Mouse (Mus musculus): ENCODE data around the gene Gm5737.

DNA sequence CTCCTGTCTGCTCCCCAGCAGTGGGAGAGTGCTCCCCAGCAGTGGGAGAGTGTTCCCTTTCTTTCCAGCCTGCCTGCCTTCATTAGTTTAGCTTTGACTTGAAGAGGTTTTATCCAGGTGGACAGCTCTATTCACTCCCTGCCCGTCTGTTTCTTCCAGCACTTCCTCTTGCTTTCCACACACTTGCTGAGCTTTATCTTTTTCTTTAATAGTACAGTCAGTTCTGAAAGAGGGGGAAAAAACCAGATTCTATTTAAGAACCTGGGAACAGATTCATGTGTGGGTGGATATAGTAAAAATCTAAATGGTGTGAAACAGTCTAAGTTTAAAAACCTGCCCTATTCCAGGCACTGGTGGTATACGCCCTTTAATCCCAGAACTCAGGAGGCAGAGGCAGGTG is 12.9 kb downstream of the Gm5737 start:
- no peak for TF ChIP-seq GATA1 (IDR thresholded peaks at IDR 0.05; ENCODE audit: borderline replicate concordance, low read length)
- no peak for TF ChIP-seq CTCF (IDR thresholded peaks at IDR 0.05; ENCODE audit: low read depth, low read length)
- no peak for TF ChIP-seq GATA2 (IDR thresholded peaks at IDR 0.05; ENCODE audit: borderline replicate concordance, low read depth, low read length)
- TF ChIP-seq POLR2AphosphoS5 (IDR thresholded peaks at IDR 0.05; ENCODE audit: insufficient replicate concordance, low read depth, low read length) = no peak
- no peak for TF ChIP-seq TAL1 (conservative IDR thresholded peaks at IDR 0.05; ENCODE audit: low read depth, low read length)

Data from G1E (cell line).